Mouse (Mus musculus): ENCODE measurements around the gene Krtap28-10. TPM values are rescaled to one million over a fixed set of nuclear protein-coding genes. Genes with fewer than 3 reads are reported as not detected.

Gene Krtap28-10
- polyA plus RNA-seq (2015; fragmentation: Nextera tagmentation; extraction: Ambion mirVana) = not detected in 2 replicates

DNA sequence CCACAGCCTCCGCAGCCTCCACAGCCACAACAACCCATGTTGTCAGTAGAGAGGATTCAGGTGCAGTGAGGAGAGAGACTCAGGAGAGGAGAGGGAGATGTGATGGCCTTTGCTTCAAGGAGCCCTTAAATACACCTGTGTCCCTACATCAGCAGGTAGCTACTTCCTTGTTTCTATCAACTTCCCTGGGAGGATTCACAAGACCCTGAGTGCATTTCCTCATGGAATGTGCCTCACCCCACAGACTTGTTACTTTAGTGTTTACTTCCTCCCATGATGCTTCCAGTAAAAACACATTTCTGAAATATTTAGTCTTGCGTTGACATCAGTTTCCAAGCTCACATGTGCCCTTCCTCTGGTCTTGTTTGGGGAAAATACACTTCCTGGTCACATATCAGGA, at the start of gene Krtap28-10:
Gene Krtap28-10, minus strand, starts transcription at position 101 of the 400 bp plus-strand sequence.
- WGBS = 86% methylated on average over 2 of the region's 2 CpGs
- no peaks in the 10 kb centered on the region for H3K9me3 ChIP-seq
- H3K9ac ChIP-seq = no peak within 1 kb of the TSS
- H3K4me1 ChIP-seq = no peaks in the 10 kb centered on the region
- no peak within 1 kb of the TSS for H3K4me2 ChIP-seq
- H3K27me3 ChIP-seq (replicated peaks) = no peaks in the 10 kb centered on the region
- H3K4me3 ChIP-seq (replicated peaks) = no peak within 1 kb of the TSS
- no peaks in the 10 kb centered on the region for H3K36me3 ChIP-seq
- H3K27ac ChIP-seq = no peak within 1 kb of the TSS
- no peak for ATAC-seq (ENCODE audit: insufficient read depth, low FRiP score, low read depth)

DNA sequence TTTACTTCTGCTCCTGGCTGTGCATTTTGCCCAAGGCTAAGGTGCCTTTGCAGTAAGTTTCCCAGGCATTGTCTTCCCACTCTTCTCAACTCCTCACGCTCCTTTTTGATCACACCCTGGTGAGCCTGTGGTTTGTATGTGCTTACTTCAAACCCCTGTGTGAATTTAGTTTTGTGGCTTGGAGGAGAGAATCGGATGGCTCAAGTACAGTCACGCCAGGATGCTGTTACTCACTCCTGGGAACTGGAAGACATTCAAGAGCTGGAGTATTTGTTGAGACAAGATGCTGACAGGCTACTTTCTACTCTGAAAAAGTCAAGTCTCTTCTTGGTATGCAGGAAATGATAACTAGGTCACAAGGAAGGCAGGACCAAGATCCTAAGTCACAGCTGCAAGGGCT, 49.0 kb upstream of the Krtap28-10 start:
- H3K4me3 ChIP-seq (replicated peaks) = no peak overlapping the region
- no peak overlapping the region for H3K4me2 ChIP-seq
- no peaks in the 10 kb centered on the region for H3K27me3 ChIP-seq (replicated peaks)
- H3K9ac ChIP-seq = no peak overlapping the region
- no peak overlapping the region for H3K27ac ChIP-seq
- H3K36me3 ChIP-seq = no peaks in the 10 kb centered on the region
- no peaks in the 10 kb centered on the region for H3K9me3 ChIP-seq
- WGBS = 65% methylated on average over 3 of the region's 3 CpGs
- no peaks in the 10 kb centered on the region for H3K4me1 ChIP-seq
- no peak for ATAC-seq (ENCODE audit: insufficient read depth, low FRiP score, low read depth)

GRCm38 (mm10) chr1:83084790-83085189, 42.5 kb upstream of the Krtap28-10 start:
- Histone ChIP-seq H3K4me1 (no peaks in the 10 kb centered on the region), H3K9me3 (no peaks in the 10 kb centered on the region), H3K4me2 (no peak overlapping the region), H3K9ac (no peak overlapping the region), H3K27ac (no peak overlapping the region), H3K27me3 (replicated peaks) (no peaks in the 10 kb centered on the region), H3K4me3 (replicated peaks) (no peak overlapping the region), H3K36me3 (no peaks in the 10 kb centered on the region)
- 58% methylated on average over 2 of the region's 2 CpGs for WGBS
- peak; percentile 53; the same call in 1 of the 2 replicates for ATAC-seq (ENCODE audit: insufficient read depth, low FRiP score, low read depth)

DNA sequence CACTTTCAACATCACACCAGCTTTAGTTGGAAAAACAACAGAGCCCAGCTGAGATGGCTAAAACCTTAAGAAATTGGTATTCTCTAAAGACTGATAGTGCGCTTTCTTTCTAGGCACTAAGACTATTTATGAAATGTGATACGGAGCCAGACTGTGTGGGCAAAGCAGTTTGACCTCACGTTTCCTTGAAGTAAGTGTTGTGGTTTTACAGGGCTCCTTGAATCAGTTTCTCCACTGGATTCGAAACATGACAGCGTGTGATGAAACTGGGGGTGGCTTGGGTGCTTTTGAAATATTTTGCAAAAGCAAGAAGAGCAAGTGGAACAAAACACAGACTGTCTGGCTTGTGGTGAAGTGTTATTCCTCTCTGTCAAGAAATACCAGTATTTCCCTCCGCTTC, 34.7 kb upstream of the Krtap28-10 start:
- H3K27me3 ChIP-seq (replicated peaks) = no peaks in the 10 kb centered on the region
- no peak overlapping the region for H3K4me2 ChIP-seq
- no peak overlapping the region for H3K4me3 ChIP-seq (replicated peaks)
- H3K36me3 ChIP-seq = no peaks in the 10 kb centered on the region
- H3K9me3 ChIP-seq = no peaks in the 10 kb centered on the region
- no peaks in the 10 kb centered on the region for H3K4me1 ChIP-seq
- no peak for ATAC-seq (ENCODE audit: insufficient read depth, low FRiP score, low read depth)
- 60% methylated on average over 6 of the region's 6 CpGs for WGBS
- H3K27ac ChIP-seq = no peak overlapping the region
- H3K9ac ChIP-seq = no peak overlapping the region

DNA sequence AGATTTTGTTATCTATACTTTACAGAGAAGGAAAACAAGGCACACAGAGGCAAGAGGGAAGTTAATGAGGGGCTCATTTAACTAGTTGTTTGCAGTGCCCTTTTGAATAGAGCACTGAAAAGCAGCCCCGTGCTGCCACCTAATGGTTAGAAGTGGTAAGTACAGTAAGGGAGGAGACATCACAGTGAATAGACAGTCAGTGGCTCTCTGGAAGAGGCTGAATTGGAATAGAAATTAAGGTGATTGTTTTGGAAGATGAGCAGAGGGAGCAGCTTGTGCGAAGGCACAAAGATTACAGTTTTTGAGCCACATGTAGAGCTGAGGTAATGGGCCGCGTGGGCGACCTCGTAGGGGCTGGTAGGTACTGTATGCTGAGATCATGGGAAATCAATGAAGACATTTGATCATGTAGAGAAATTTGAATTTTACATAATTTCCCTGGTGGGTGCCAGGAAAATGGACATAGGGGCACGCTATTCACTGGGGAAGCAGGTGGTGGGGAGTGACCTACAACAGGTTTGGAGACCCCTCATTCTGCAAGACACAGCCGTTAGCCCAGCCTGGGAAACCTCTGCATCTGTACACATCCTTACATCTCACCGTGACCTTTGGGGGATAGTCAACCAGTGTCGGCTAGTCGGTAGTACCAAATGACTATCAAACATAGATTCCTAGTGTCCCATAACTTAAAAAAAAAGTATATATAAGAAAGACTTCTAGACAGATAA, 34.1 kb upstream of the Krtap28-10 start:
- Histone ChIP-seq H3K27me3 (replicated peaks) (no peaks in the 10 kb centered on the region), H3K4me3 (replicated peaks) (peak overlapping the region; percentile 26), H3K4me1 (no peaks in the 10 kb centered on the region), H3K36me3 (no peaks in the 10 kb centered on the region), H3K9me3 (no peaks in the 10 kb centered on the region), H3K27ac (no peak overlapping the region), H3K4me2 (peak overlapping the region; percentile 47), H3K9ac (no peak overlapping the region)
- 47% methylated on average over 11 of the region's 11 CpGs for WGBS
- ATAC-seq (ENCODE audit: insufficient read depth, low FRiP score, low read depth) = no peak

- Histone ChIP-seq H3K36me3 (no peaks in the 10 kb centered on the region), H3K4me3 (replicated peaks) (peak overlapping the region; percentile 26), H3K9me3 (no peaks in the 10 kb centered on the region), H3K9ac (no peak overlapping the region), H3K27ac (no peak overlapping the region), H3K4me1 (no peaks in the 10 kb centered on the region), H3K27me3 (replicated peaks) (no peaks in the 10 kb centered on the region), H3K4me2 (peak overlapping the region; percentile 47)
- WGBS = 35% methylated on average over 15 of the region's 15 CpGs
- no peak for ATAC-seq (ENCODE audit: insufficient read depth, low FRiP score, low read depth)
Measured at GRCm38 (mm10) chr1:83075526-83076189, 33.4 kb upstream of the Krtap28-10 start.

DNA sequence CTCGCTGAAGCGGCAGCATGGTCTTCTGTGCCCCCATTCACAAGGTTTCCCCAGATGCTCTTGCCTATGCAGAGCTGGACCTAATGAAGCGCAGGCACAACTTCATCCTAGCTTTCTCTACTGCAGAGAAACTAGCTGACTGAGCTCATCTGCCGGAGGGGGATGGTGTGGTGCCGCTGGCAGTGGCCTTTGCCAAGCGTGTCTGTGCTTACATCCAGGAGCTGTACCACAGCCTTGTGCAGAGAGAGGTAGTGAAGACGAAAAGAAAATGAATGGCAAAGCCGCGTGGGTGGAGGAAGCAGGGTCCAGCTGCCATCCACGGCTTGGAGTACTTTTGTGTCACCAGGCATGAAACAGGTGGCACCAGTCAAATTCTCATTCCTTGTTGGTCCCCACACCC, 24.9 kb upstream of the Krtap28-10 start:
- 87% methylated on average over 10 of the region's 10 CpGs for WGBS
- ATAC-seq (ENCODE audit: insufficient read depth, low FRiP score, low read depth) = no peak
- no peak overlapping the region for H3K27ac ChIP-seq

GRCm38 (mm10) chr1:83066577-83066976, 24.3 kb upstream of the Krtap28-10 start:
- H3K9me3 ChIP-seq = no peaks in the 10 kb centered on the region
- no peak overlapping the region for H3K9ac ChIP-seq
- H3K4me1 ChIP-seq = no peaks in the 10 kb centered on the region
- no peak overlapping the region for H3K27ac ChIP-seq
- 83% methylated on average over 4 of the region's 4 CpGs for whole genome bisulfite sequencing
- ATAC-seq (ENCODE audit: insufficient read depth, low FRiP score, low read depth) = no peak
- no peak overlapping the region for H3K4me2 ChIP-seq
- H3K27me3 ChIP-seq (replicated peaks) = no peaks in the 10 kb centered on the region
- no peaks in the 10 kb centered on the region for H3K36me3 ChIP-seq
- H3K4me3 ChIP-seq (replicated peaks) = no peak overlapping the region

More for the DNA sequence above, 24.9 kb upstream of the Krtap28-10 start:
- no peaks in the 10 kb centered on the region for H3K9me3 ChIP-seq
- H3K27me3 ChIP-seq (replicated peaks) = no peaks in the 10 kb centered on the region
- no peaks in the 10 kb centered on the region for H3K4me1 ChIP-seq
- no peak overlapping the region for H3K4me2 ChIP-seq
- H3K36me3 ChIP-seq = no peaks in the 10 kb centered on the region
- no peak overlapping the region for H3K4me3 ChIP-seq (replicated peaks)
- no peak overlapping the region for H3K9ac ChIP-seq

DNA sequence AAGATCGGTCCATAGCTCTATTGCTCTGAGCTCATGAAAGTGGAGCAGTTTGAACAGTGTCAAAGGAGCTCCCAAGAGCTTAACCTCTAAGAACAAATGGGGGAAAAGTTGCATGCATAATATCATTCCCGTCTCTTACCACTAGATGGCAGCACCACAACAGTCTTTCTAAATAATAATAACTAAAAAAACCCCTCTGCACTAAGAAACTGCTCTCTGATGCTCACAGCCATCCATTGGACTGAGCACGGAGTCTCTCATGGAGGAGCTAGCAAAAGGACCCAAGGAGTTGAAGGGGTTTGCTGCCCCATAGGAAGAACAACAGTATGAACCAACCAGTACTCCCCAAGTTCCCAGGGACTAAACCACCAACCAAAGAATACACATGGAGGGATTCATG, 22.6 kb upstream of the Krtap28-10 start:
- Histone ChIP-seq H3K27me3 (replicated peaks) (no peaks in the 10 kb centered on the region), H3K36me3 (no peaks in the 10 kb centered on the region), H3K4me2 (no peak overlapping the region), H3K4me3 (replicated peaks) (no peak overlapping the region), H3K9ac (no peak overlapping the region), H3K9me3 (no peaks in the 10 kb centered on the region), H3K4me1 (no peaks in the 10 kb centered on the region), H3K27ac (no peak overlapping the region)
- 23% methylated on average over 3 of the region's 3 CpGs for WGBS
- ATAC-seq (ENCODE audit: insufficient read depth, low FRiP score, low read depth) = no peak

DNA sequence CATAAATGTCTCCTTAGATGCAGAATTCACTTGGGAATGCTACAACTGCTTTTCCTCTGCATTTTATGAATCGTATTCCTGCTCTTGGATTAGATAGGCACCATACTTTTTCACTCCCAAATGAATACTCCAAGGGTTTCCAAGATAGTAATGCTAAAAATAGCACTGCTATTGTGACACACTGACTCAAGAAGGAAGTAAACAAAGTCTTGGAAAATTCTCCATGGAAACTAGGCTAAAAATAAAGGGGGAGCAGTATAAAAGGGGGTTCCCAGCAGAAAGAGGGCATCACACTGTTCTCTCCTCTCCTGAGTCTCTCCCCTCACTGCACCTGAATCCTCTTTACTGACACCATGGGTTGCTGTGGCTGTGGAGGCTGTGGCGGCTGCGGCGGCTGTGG, 18.4 kb upstream of the Krtap28-10 start, which contains the start of gene Krtap28-13:
Gene Krtap28-13, plus strand, starts transcription at position 288 of the 400 bp plus-strand sequence.
- WGBS = 83% methylated on average over 4 of the region's 4 CpGs
- Histone ChIP-seq H3K27ac (no peak within 1 kb of the TSS), H3K4me3 (replicated peaks) (no peak within 1 kb of the TSS), H3K27me3 (replicated peaks) (no peaks in the 10 kb centered on the region), H3K9me3 (no peaks in the 10 kb centered on the region), H3K4me1 (no peaks in the 10 kb centered on the region), H3K4me2 (no peak within 1 kb of the TSS), H3K9ac (no peak within 1 kb of the TSS), H3K36me3 (no peaks in the 10 kb centered on the region)
- ATAC-seq (ENCODE audit: insufficient read depth, low FRiP score, low read depth) = no peak

- Histone ChIP-seq H3K27me3 (replicated peaks) (no peaks in the 10 kb centered on the region), H3K4me1 (no peaks in the 10 kb centered on the region), H3K9ac (no peak within 1 kb of the TSS), H3K4me2 (no peak within 1 kb of the TSS), H3K27ac (no peak within 1 kb of the TSS), H3K4me3 (replicated peaks) (no peak within 1 kb of the TSS), H3K9me3 (no peaks in the 10 kb centered on the region), H3K36me3 (no peaks in the 10 kb centered on the region)
- ATAC-seq (ENCODE audit: insufficient read depth, low FRiP score, low read depth) = no peak
- WGBS = 89% methylated on average over 9 of the region's 9 CpGs
Measured at GRCm38 (mm10) chr1:83059278-83059677, 17.0 kb upstream of the Krtap28-10 start, which contains the start of gene A030005K14Rik. TSS of gene A030005K14Rik (minus strand) at chr1:83059378.

- no peak for ATAC-seq (ENCODE audit: insufficient read depth, low FRiP score, low read depth)
- Histone ChIP-seq H3K9me3 (no peaks in the 10 kb centered on the region), H3K36me3 (no peaks in the 10 kb centered on the region), H3K27ac (no peak overlapping the region), H3K9ac (no peak overlapping the region), H3K27me3 (replicated peaks) (no peaks in the 10 kb centered on the region), H3K4me2 (no peak overlapping the region), H3K4me1 (no peaks in the 10 kb centered on the region), H3K4me3 (replicated peaks) (no peak overlapping the region)
- WGBS = 39% methylated on average over 1 of the region's 1 CpGs
Measured at GRCm38 (mm10) chr1:83058481-83058880, 16.2 kb upstream of the Krtap28-10 start.

Data from stomach, embryonic 15.5 days (tissue).